Mouse (Mus musculus) bone marrow, adult 2 months (tissue): ENCODE results near the gene Klhl36.

ENCODE experiments used
- CTCF ChIP-seq: fragments of 200-500 bp; IDR thresholded peaks from 2 replicates; pipeline ENCODE4 v1.5.1; 2011; ENCODE audit warnings: low read length, control low read depth; ENCODE audit not compliant: control insufficient read depth, insufficient read depth
- POLR2A ChIP-seq: fragments of 200-500 bp; IDR thresholded peaks from 2 replicates; pipeline ENCODE4 v1.6.1; 2011; ENCODE audit warnings: low read depth, mild to moderate bottlenecking, control low read depth, low read length, borderline replicate concordance; ENCODE audit not compliant: control insufficient read depth

- TF ChIP-seq CTCF (no peak), POLR2A (no peak)
Measured at GRCm38 (mm10) chr8:119816219-119816618, 45.8 kb upstream of the Klhl36 start.
